Mouse (Mus musculus) heart, postnatal 0 days (tissue): Measurements from ENCODE around the gene Sept10. TPM values are rescaled to one million over a fixed set of nuclear protein-coding genes. Genes with fewer than 3 reads are reported as not detected.
A peak's percentile ranks its signal among the peaks of the same experiment; 100 is the strongest.

Experiments used
- ATAC-seq: fragments of 200-750 bp; cut with Nextera tagmentation; 2 replicates; pipeline ENCODE4 v1.8.0; 2017; ENCODE audit warnings: low read depth, moderate number of reproducible peaks, moderate library complexity; ENCODE audit not compliant: insufficient read depth
- DNase-seq: peaks from one replicate; pipeline ENCODE4 v3.0.0-alpha.2; 2016; ENCODE audit warnings: low spot score
- H3K27ac ChIP-seq: fragments of 300-500 bp; sonication (generic); 2 replicates; pipeline ENCODE4 v1.5.1; 2014; ENCODE audit warnings: low read depth, mild to moderate bottlenecking
- H3K27me3 ChIP-seq: fragments of 300-500 bp; sonication (generic); 2 replicates; pipeline ENCODE4 v1.6.1; 2014; ENCODE audit warnings: low read length, mixed read lengths; ENCODE audit not compliant: control insufficient read depth, insufficient read depth
- H3K36me3 ChIP-seq: fragments of 300-500 bp; sonication (generic); replicated peaks from 2 replicates; pipeline ENCODE4 v1.6.1; 2014; ENCODE audit warnings: low read length, mixed read lengths; ENCODE audit not compliant: control insufficient read depth, insufficient read depth
- H3K4me1 ChIP-seq: fragments of 300-500 bp; sonication (generic); 2 replicates; pipeline ENCODE4 v1.6.1; 2014; ENCODE audit warnings: antibody characterized with exemption; ENCODE audit not compliant: control insufficient read depth, insufficient read depth
- H3K4me2 ChIP-seq: fragments of 300-500 bp; sonication (generic); 2 replicates; pipeline ENCODE4 v1.6.1; 2014; ENCODE audit warnings: low read depth, mild to moderate bottlenecking, low read length, moderate library complexity
- H3K4me3 ChIP-seq: fragments of 300-500 bp; sonication (generic); 2 replicates; pipeline ENCODE4 v1.5.1; 2014; ENCODE audit warnings: low read depth, low read length
- H3K9ac ChIP-seq: fragments of 300-500 bp; sonication (generic); replicated peaks from 2 replicates; pipeline ENCODE4 v1.6.1; 2014; ENCODE audit warnings: low read depth, low read length, mixed read lengths
- H3K9me3 ChIP-seq: fragments of 300-500 bp; sonication (generic); replicated peaks from 2 replicates; pipeline ENCODE4 v1.6.1; 2016; ENCODE audit warnings: low read length; ENCODE audit not compliant: control insufficient read depth
- CTCF ChIP-seq: IDR thresholded peaks from 2 replicates; pipeline ENCODE4 v1.5.1; 2016; ENCODE audit warnings: antibody characterized with exemption, control low read depth, low read depth
- EP300 ChIP-seq: IDR thresholded peaks from 2 replicates; pipeline ENCODE4 v1.6.1; 2016; ENCODE audit warnings: antibody characterized with exemption, low read depth
- WGBS: fragments of 180-500 bp; shearing (Covaris S2); extraction: QIAGEN DNeasy Blood & Tissue Kit; methylation state at CpG from one replicate; pipeline ENCODE4 v1.1.7; 2014; 5-methylcytosine and 5-hydroxymethylcytosine counted together
- polyA plus RNA-seq: library from polyadenylated mRNA; unstranded; fragments of >200 nt; fragmentation: Nextera tagmentation; extraction: Ambion mirVana; gene quantifications from 2 replicates; pipeline ENCODE4 v1.2.1, GENCODE M21; 2015
- total RNA-seq: library from RNA; depleted of rRNA; stranded (reverse); fragments of >200 nt; gene quantifications from 2 replicates; pipeline ENCODE4 v1.2.3, GENCODE M21; 2014; ENCODE audit warnings: low replicate concordance

Sept10 gene
- total and polyA plus RNA-seq, 2 experiments from 2014 or later = 27.8 to 33.8 TPM

- Histone ChIP-seq H3K27ac (no peak overlapping the region), H3K27me3 (no peaks in the 10 kb centered on the region), H3K4me1 (0 out of 2 replicates have a peak, but pooled peaks cover 6% of the 10 kb centered on the region), H3K9me3 (no peaks in the 10 kb centered on the region), H3K4me2 (no peak overlapping the region), H3K4me3 (no peak overlapping the region), H3K9ac (no peak overlapping the region), H3K36me3 (no peaks in the 10 kb centered on the region)
- DNase-seq (no peak), ATAC-seq (no peak)
- 88% methylated on average over 9 of the region's 9 CpGs for WGBS
- no peak for TF ChIP-seq CTCF
- TF ChIP-seq EP300 = no peak
Observed at GRCm38 (mm10) chr10:59113386-59113785, 108.3 kb downstream of the Sept10 start.

DNA sequence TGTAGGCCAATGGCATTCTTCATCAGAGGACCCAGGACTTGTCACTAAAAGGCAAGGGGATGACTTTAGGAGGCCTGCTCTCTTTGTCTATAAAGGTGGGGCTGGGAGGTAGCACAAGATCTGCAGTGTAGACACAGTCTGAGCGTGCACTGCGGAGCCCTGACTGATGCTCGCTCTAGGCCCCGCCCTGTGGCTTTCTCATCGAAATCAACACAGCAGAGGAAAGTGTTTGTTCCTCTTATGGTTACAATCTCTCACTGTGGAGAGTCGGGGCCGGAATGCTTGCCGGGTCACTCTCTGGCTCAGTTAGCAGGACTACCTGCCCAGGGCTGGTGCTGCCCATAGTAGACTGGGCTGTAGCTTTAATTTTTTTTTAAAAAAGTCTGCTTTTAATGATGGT, 108.9 kb downstream of the Sept10 start:
- ATAC-seq (no peak), DNase-seq (no peak)
- Histone ChIP-seq H3K4me3 (no peak overlapping the region), H3K27me3 (no peaks in the 10 kb centered on the region), H3K27ac (no peak overlapping the region), H3K9me3 (no peaks in the 10 kb centered on the region), H3K4me2 (no peak overlapping the region), H3K9ac (no peak overlapping the region), H3K4me1 (0 out of 2 replicates have a peak, but pooled peaks cover 6% of the 10 kb centered on the region), H3K36me3 (no peaks in the 10 kb centered on the region)
- WGBS = 87% methylated on average over 8 of the region's 8 CpGs
- TF ChIP-seq EP300 = no peak
- TF ChIP-seq CTCF = no peak

DNA sequence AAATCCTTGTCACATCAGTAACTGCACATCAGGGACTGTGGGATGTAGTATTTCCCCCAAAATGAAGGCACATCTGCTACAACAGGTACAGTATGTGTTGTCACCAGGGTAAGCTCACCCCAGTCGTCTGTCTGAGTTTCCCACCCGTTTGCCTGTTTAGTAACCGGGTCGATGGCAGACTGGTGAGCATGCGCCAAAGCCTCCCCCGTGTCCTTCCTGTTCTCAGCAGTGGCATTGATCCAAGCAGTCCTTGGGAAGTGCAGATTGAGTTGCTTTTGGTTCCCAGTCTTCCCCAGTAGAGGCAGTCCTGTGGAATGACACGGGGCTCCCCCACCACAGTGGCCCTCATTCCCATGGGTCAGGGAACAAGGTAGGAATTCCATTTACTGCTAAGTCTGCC, 111.3 kb downstream of the Sept10 start:
- H3K4me3 ChIP-seq = no peak overlapping the region
- WGBS = 80% methylated on average over 7 of the region's 7 CpGs
- H3K36me3 ChIP-seq = no peaks in the 10 kb centered on the region
- DNase-seq (no peak), ATAC-seq (no peak)
- no peak for TF ChIP-seq CTCF
- TF ChIP-seq EP300 = no peak
- no peak overlapping the region for H3K27ac ChIP-seq
- no peak overlapping the region for H3K9ac ChIP-seq
- no peak overlapping the region for H3K4me2 ChIP-seq
- H3K9me3 ChIP-seq = no peaks in the 10 kb centered on the region
- H3K27me3 ChIP-seq = no peaks in the 10 kb centered on the region
- H3K4me1 ChIP-seq = 0 out of 2 replicates have a peak, but pooled peaks cover 6% of the 10 kb centered on the region

GRCm38 (mm10) chr10:59109015-59109414, 112.6 kb downstream of the Sept10 start:
- Histone ChIP-seq H3K9me3 (no peaks in the 10 kb centered on the region), H3K4me1 (no peaks in the 10 kb centered on the region), H3K27ac (no peak overlapping the region), H3K36me3 (no peaks in the 10 kb centered on the region), H3K9ac (no peak overlapping the region), H3K27me3 (no peaks in the 10 kb centered on the region), H3K4me2 (no peak overlapping the region), H3K4me3 (no peak overlapping the region)
- DNase-seq (peak; percentile 56), ATAC-seq (peak; percentile 59)
- WGBS = 31% methylated on average over 2 of the region's 2 CpGs
- TF ChIP-seq CTCF (peak; percentile 96), EP300 (no peak)

DNA sequence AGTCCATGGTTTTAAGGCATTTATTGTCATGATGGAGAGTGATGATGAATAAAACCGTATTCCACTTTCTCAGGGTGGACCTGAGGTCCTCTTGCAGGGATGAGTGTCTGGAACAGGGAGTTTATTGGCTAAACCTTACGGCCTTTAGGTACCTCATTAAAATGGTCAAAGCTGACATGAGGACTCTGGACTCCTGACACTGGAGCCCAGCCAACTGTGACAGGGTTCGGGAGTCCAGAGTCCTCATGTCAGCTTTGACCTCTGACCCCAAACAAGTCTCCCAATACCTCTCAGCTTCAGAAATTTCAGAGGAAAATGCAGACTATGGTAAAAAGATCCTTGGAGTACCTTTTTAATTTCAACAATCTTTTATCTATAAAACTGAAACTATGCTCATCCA, 115.0 kb downstream of the Sept10 start:
- Histone ChIP-seq H3K27me3 (no peaks in the 10 kb centered on the region), H3K4me3 (no peak overlapping the region), H3K9me3 (no peaks in the 10 kb centered on the region), H3K36me3 (no peaks in the 10 kb centered on the region), H3K4me2 (no peak overlapping the region), H3K27ac (no peak overlapping the region), H3K9ac (no peak overlapping the region), H3K4me1 (no peaks in the 10 kb centered on the region)
- 78% methylated on average over 3 of the region's 3 CpGs for WGBS
- DNase-seq (no peak), ATAC-seq (no peak)
- TF ChIP-seq EP300 (no peak), CTCF (no peak)

DNA sequence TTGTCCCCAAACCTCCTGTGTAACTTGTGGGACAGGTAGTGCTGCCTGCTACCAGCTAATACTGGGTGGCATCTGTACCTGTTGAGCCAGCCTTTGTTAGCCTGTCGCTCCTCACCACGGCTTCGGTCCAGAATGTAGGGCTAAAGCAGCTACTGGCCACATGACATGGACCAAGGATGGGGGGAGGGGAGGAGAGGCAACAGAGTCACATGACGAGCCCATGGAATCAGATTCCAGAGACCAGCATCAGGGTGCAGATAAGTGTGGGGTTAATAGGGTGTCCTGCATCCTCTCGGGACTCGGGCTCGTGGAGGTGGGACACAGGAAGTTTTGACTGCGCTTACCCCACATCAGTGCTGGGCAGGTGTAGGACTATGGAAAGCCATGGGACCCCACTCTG, 115.8 kb downstream of the Sept10 start:
- Histone ChIP-seq H3K27me3 (no peaks in the 10 kb centered on the region), H3K4me2 (no peak overlapping the region), H3K27ac (no peak overlapping the region), H3K36me3 (no peaks in the 10 kb centered on the region), H3K4me1 (no peaks in the 10 kb centered on the region), H3K4me3 (no peak overlapping the region), H3K9ac (no peak overlapping the region), H3K9me3 (no peaks in the 10 kb centered on the region)
- 69% methylated on average over 8 of the region's 8 CpGs for WGBS
- TF ChIP-seq EP300 (no peak), CTCF (no peak)
- DNase-seq (no peak), ATAC-seq (no peak)
